Mouse (Mus musculus) natural killer cell, adult 2 months (primary cell): ENCODE measurements around the gene Plekhf1.

Source experiments
- DNase-seq, 2 experiments: peaks; one replicate each; pipeline ENCODE4 v3.0.0; 2022; ENCODE audit warnings: low spot score in 2 of 2

The Plekhf1 gene

GRCm38 (mm10) chr7:38188281-38189075 lies 39.3 kb downstream of the Plekhf1 start:
- DNase-seq = no peak

- no peak for DNase-seq
These were observed 40.0 kb downstream of the Plekhf1 start for GRCm38 (mm10) chr7:38187796-38188195.

- no peak for DNase-seq
These were observed 41.0 kb downstream of the Plekhf1 start for GRCm38 (mm10) chr7:38186861-38187260.

GRCm38 (mm10) chr7:38184786-38185185 lies 43.0 kb downstream of the Plekhf1 start:
- no peak for DNase-seq

GRCm38 (mm10) chr7:38184418-38184745 lies 43.4 kb downstream of the Plekhf1 start:
- DNase-seq = no peak

GRCm38 (mm10) chr7:38183709-38184417 lies 44.0 kb downstream of the Plekhf1 start:
- peak; percentile 67 to 73 for DNase-seq

GRCm38 (mm10) chr7:38182962-38183687 lies 44.7 kb downstream of the Plekhf1 start, which contains the start of gene 1600014C10Rik:
Gene 1600014C10Rik, plus strand, starts transcription at chr7:38183217.
- DNase-seq = no peak

- peak; percentile 75 to 86 for DNase-seq
These were observed 45.2 kb downstream of the Plekhf1 start for GRCm38 (mm10) chr7:38182596-38182961.

- no peak for DNase-seq
These were observed 46.5 kb downstream of the Plekhf1 start for GRCm38 (mm10) chr7:38181366-38181765.

- DNase-seq = no peak
These were observed 47.9 kb downstream of the Plekhf1 start for GRCm38 (mm10) chr7:38179896-38180295.

GRCm38 (mm10) chr7:38176056-38176455 lies 51.8 kb downstream of the Plekhf1 start:
- DNase-seq = no peak

GRCm38 (mm10) chr7:38174321-38175148 lies 53.3 kb downstream of the Plekhf1 start:
- no peak for DNase-seq

GRCm38 (mm10) chr7:38173871-38174270 lies 53.9 kb downstream of the Plekhf1 start:
- no peak for DNase-seq

GRCm38 (mm10) chr7:38167724-38168141 lies 60.1 kb downstream of the Plekhf1 start:
- peak in 1 of 2 experiments; percentile 37 for DNase-seq
